Mouse (Mus musculus): ENCODE measurements at regions not wholly inside any gene's neighbourhood (a gene's known extent, or its start where the extent isn't known, plus 50 kb on each side); places are given as distances from the start of the nearest gene placed in this dataset.

DNA sequence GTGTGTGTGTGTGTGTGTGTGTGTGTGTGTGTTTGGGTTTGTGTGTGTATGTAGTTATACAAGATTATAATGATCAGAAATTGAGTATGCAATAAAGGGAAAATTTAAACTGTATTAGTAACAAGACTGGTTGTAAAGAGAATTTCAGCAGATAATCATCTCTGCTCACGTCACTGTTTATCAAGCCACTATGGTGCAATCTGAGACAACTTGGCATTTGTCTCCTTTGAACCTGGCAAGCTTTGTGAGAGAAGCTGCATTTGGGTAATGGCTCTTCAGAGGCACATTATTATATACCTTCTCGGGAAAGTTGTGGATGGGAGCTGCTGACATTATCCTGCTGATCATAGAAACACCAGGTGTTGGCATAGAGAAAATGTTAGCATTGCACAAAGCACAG is 1083.7 kb downstream of the Brinp3 start:
- peak in 1 of 2 experiments; percentile 2 for DNase-seq
